Mouse (Mus musculus) liver, embryonic 14.5 days (tissue): ENCODE results near the gene Lmx1b. TPM values are rescaled to one million over a fixed set of nuclear protein-coding genes. Genes with fewer than 3 reads are reported as not detected.

Source experiments
- ATAC-seq: fragments of 200-750 bp; cut with Nextera tagmentation; 2 replicates; pipeline ENCODE4 v1.8.0; 2017; ENCODE audit warnings: moderate number of reproducible peaks, mild to moderate bottlenecking, moderate library complexity; ENCODE audit not compliant: insufficient read depth
- DNase-seq, 3 experiments: peaks; one replicate each; pipeline ENCODE4 v3.0.0-alpha.2; 2012 to 2013; ENCODE audit warnings: low read depth in 3 of 3, low spot score in 3 of 3
- H3K27ac ChIP-seq: fragments of 300-500 bp; sonication (generic); 2 replicates; pipeline ENCODE4 v1.5.1; 2014; ENCODE audit warnings: moderate library complexity, mild to moderate bottlenecking, control low read depth, inconsistent platforms
- H3K27me3 ChIP-seq: fragments of 300-500 bp; sonication (generic); 2 replicates; pipeline ENCODE4 v1.6.1; 2014; ENCODE audit warnings: mild to moderate bottlenecking, low read length, moderate library complexity; ENCODE audit not compliant: control insufficient read depth, insufficient read depth
- H3K36me3 ChIP-seq: fragments of 300-500 bp; sonication (generic); replicated peaks from 2 replicates; pipeline ENCODE4 v1.6.1; 2014; ENCODE audit warnings: low read depth; ENCODE audit not compliant: control insufficient read depth, insufficient read depth
- H3K4me1 ChIP-seq, 2 experiments: fragments of 200-500 bp in 1 of 2; fragments of 300-500 bp in 1 of 2; sonication (generic) in 1 of 2; replicated peaks; 2 replicates each; pipeline ENCODE4 v1.6.1; 2012 to 2014; ENCODE audit warnings: antibody characterized with exemption in 1 of 2, inconsistent platforms in 1 of 2, low read length in 1 of 2; ENCODE audit not compliant: control insufficient read depth in 2 of 2, insufficient read depth in 2 of 2
- H3K4me2 ChIP-seq: fragments of 300-500 bp; sonication (generic); 2 replicates; pipeline ENCODE4 v1.6.1; 2014; ENCODE audit warnings: low read depth, mild to moderate bottlenecking, control low read depth, moderate library complexity
- H3K4me3 ChIP-seq, 2 experiments: fragments of 200-500 bp in 1 of 2; fragments of 300-500 bp in 1 of 2; sonication (generic) in 1 of 2; 2 replicates each; pipeline ENCODE4 v1.5.1; 2012 to 2014; ENCODE audit warnings: low read depth in 2 of 2, low read length in 2 of 2, mild to moderate bottlenecking in 2 of 2, control low read depth in 1 of 2, inconsistent platforms in 1 of 2, moderate library complexity in 1 of 2; ENCODE audit not compliant: insufficient read depth in 1 of 2
- H3K9ac ChIP-seq: fragments of 300-500 bp; sonication (generic); replicated peaks from 2 replicates; pipeline ENCODE4 v1.6.1; 2014; ENCODE audit warnings: mild to moderate bottlenecking, control low read depth, moderate library complexity
- H3K9me3 ChIP-seq: fragments of 300-500 bp; sonication (generic); 2 replicates; pipeline ENCODE4 v1.6.1; 2016; ENCODE audit warnings: low read length, mixed read lengths; ENCODE audit not compliant: control insufficient read depth
- CTCF ChIP-seq: IDR thresholded peaks from 2 replicates; pipeline ENCODE4 v1.5.1; 2016; ENCODE audit warnings: antibody characterized with exemption, low read depth, control low read depth
- EP300 ChIP-seq: IDR thresholded peaks from 2 replicates; pipeline ENCODE4 v1.6.1; 2016; ENCODE audit warnings: antibody characterized with exemption, low read depth
- WGBS: fragments of 180-500 bp; shearing (Covaris S2); extraction: QIAGEN DNeasy Blood & Tissue Kit; methylation state at CpG from one replicate; pipeline ENCODE4 v1.1.7; 2014; ENCODE audit not compliant: insufficient replicate concordance; 5-methylcytosine and 5-hydroxymethylcytosine counted together
- polyA plus RNA-seq, 2 experiments: library from polyadenylated mRNA; depleted of rRNA in 1 of 2; stranded (reverse) in 1 of 2; unstranded in 1 of 2; fragments of >200 nt; fragmentation: Nextera tagmentation in 1 of 2; extraction: Ambion mirVana in 1 of 2; gene quantifications; 2 replicates each; pipeline versions ENCODE4 v1.2.1 to v1.2.3; 2012 to 2014

The Lmx1b gene
- polyA plus RNA-seq, 2 experiments: 0.06 TPM; not detected in 1

DNA sequence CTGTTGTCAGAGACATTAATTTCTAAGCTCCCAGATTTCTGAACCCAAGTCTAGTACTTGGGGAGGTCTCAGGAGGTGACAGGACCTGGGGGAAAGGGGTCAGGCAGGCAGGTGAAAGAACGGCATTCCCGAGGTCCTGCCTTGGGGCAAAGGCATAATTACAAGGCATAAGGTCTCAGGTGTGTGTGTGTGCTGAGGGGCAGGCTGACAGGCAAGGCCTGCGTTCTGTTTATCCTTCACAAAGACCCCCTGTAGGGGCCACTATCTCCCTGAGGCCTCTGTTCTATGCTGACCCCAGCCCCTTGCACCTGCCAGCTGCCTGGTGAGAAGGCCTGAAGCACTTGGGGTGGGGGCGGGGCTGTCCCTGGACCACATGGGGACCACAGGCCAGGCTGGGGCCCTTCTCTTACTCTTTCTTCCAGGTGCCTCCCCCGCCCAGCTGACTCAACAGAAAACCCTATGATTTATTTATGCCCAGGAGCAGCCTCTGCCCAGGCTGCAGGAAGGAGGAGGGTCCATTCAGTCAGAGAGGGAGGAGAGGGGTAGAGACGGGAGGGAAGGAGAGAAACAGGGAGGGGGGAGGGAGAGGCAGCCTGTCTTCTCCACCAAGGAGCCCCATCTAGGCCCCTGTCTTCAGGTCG, 35.3 kb downstream of the Lmx1b start:
- H3K9ac ChIP-seq: no peak overlapping the region
- no peaks in the 10 kb centered on the region for H3K4me1 ChIP-seq
- no peak overlapping the region for H3K27ac ChIP-seq
- H3K36me3 ChIP-seq: no peaks in the 10 kb centered on the region
- WGBS: 16% methylated on average over 7 of the region's 7 CpGs
- TF ChIP-seq CTCF: no peak
- TF ChIP-seq EP300: no peak
- H3K9me3 ChIP-seq: no peaks in the 10 kb centered on the region
- ATAC-seq (no peak), DNase-seq (no peak)
- H3K4me3 ChIP-seq: no peak overlapping the region
- H3K4me2 ChIP-seq: no peak overlapping the region
- H3K27me3 ChIP-seq: peaks cover 4% of the 10 kb centered on the region

DNA sequence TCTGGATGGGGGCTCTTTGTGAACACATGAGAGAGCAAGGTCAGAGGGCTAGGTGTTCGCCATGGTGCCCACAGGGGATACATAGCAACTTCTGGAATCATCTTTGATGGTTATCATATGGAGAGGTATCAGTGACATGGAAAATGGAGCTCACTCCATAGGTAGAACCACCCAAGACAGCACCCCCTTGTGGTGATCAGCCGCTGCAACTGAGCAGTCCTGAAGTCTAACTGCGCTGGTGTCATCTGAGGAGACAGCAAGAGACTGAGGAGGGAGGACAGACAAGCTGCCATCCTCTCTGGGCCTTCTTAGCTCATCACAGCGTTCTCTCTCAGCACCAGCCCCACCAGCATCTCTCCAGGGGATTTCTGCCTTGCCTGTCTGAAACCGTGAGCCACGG, 39.8 kb downstream of the Lmx1b start:
- DNase-seq: no peak
- Histone ChIP-seq H3K9ac (no peak overlapping the region), H3K4me1 (no peaks in the 10 kb centered on the region), H3K4me3 (no peak overlapping the region), H3K27me3 (peaks cover 2% of the 10 kb centered on the region), H3K4me2 (no peak overlapping the region), H3K9me3 (no peaks in the 10 kb centered on the region), H3K36me3 (no peaks in the 10 kb centered on the region), H3K27ac (no peak overlapping the region)
- ATAC-seq: no peak
- 47% methylated on average over 6 of the region's 6 CpGs for WGBS
- TF ChIP-seq EP300 (no peak), CTCF (peak; percentile 55)

DNA sequence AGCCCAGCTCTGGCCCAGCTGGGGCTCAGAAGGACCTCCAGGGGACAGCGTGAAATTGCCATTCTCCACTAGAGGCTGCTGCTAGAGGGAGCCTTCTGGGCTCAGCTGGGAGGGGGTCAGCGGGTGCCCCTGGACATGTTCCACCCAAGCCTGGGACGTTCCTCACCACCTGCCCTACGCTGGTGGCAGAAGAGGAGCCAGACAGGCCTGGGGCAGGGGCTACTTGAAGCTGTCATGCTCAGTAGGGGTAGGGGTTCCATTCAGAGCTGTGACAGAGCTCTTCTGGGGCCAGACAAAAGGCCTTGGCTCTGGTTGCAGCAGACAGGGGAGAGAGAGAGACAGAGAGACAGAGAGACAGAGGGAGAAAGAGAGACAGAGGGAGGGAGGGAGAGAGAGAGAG, 42.9 kb downstream of the Lmx1b start:
- 32% methylated on average over 4 of the region's 4 CpGs for WGBS
- no peaks in the 10 kb centered on the region for H3K9me3 ChIP-seq

DNA sequence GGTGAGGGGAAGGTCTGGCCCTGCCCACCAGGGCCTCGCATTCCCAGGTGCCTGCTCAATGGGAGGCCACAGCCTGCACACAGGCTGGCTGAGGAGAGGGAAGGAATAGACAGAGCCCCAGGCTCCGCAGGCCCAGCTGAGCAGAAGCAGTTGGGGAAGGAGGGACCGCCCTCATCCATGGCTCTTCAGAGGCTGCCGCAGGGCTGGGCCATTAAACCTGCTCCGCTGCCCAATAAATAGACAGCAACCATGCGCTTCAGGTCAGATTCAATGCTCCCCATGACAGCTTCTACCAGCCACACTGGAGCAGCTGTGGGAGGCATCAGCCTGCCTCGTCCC, 45.3 kb downstream of the Lmx1b start:
- no peak overlapping the region for H3K4me2 ChIP-seq
- H3K9ac ChIP-seq: no peak overlapping the region
- no peaks in the 10 kb centered on the region for H3K9me3 ChIP-seq
- no peak overlapping the region for H3K4me3 ChIP-seq
- ATAC-seq (no peak), DNase-seq (no peak)
- H3K27ac ChIP-seq: no peak overlapping the region
- H3K4me1 ChIP-seq: no peaks in the 10 kb centered on the region
- 47% methylated on average over 7 of the region's 7 CpGs for WGBS
- H3K27me3 ChIP-seq: no peaks in the 10 kb centered on the region
- H3K36me3 ChIP-seq: no peaks in the 10 kb centered on the region
- TF ChIP-seq EP300 (no peak), CTCF (no peak)

More for the DNA sequence above, 42.9 kb downstream of the Lmx1b start:
- Histone ChIP-seq H3K4me3 (no peak overlapping the region), H3K36me3 (no peaks in the 10 kb centered on the region), H3K27me3 (no peaks in the 10 kb centered on the region), H3K4me1 (no peaks in the 10 kb centered on the region), H3K9ac (no peak overlapping the region), H3K27ac (no peak overlapping the region), H3K4me2 (no peak overlapping the region)
- no peak for TF ChIP-seq EP300
- ATAC-seq: no peak
- DNase-seq: no peak

DNA sequence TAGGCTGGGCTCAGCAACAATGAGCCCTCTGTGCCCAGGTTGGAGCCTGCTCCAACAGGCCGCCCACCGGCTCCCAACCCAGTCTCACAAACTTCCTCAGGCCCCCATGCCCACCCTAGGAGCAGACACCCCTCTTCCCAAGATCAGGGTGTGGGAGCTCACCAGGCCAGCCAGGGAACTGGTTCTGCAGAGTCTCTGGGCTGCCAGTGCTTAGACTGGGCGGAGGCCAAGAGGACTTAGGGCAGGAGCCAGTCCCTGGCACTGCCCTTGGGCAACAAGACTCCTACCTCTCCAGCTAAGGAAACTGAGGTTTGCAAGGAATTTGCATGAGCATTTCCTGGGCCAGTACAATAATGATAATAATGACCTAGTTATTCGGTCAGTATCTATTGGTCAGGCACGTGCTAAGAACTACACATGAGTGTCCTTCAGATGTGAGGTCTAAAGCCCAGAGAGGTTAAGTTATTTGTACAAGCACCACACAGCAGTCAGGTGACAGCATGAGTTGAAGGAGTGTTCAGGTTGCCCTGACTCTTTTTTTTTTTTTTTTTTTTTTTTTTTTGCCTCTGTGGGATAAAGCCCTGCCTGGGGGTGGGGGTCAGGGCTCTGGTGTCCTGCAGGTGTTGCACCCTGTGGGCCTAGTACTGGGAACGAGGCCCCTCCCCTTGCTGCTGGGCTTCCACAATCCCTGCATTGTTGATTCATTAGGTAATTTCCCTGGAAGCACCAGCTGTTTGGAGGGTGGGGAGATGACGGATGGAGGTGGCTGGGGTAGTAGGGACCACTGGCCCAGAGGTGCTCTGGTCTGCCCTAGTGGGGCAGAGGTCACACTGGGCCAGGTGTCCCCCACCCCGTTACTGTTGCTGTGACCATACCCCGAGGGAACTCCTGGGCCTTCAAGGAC, 45.9 kb downstream of the Lmx1b start:
- no peaks in the 10 kb centered on the region for H3K4me1 ChIP-seq
- no peak overlapping the region for H3K4me3 ChIP-seq
- no peak overlapping the region for H3K9ac ChIP-seq
- TF ChIP-seq EP300 (no peak), CTCF (no peak)
- DNase-seq (no peak), ATAC-seq (no peak)
- no peaks in the 10 kb centered on the region for H3K27me3 ChIP-seq
- WGBS: 43% methylated on average over 9 of the region's 9 CpGs
- H3K4me2 ChIP-seq: no peak overlapping the region
- no peaks in the 10 kb centered on the region for H3K36me3 ChIP-seq
- H3K9me3 ChIP-seq: no peaks in the 10 kb centered on the region
- no peak overlapping the region for H3K27ac ChIP-seq
